Comparison of ENCODE assay signal across 10 mouse cellular contexts in genomic region chr11:43773725-43774124, GRCm38 (mm10). TPM values are rescaled to one million over a fixed set of nuclear protein-coding genes. Genes with fewer than 3 reads are reported as not detected.
DNase-seq lines count a peak whose midpoint lies in the region; ATAC-seq and TF ChIP-seq lines count a peak whose summit lies in the region.
"Had no signal": no experiment of that assay in that cellular context is flagged by ENCODE, and none has a peak within 500 bp of the region (broad histone marks: within the 10 kb centered on the region; RNA-seq: fewer than 3 reads in every experiment).

No protein-coding gene starts in this region.

- no peak for TF ChIP-seq POLR2A in kidney, adult 2 months (IDR thresholded peaks at IDR 0.05; ENCODE audit: low read depth, low read length)

- H3K27me3 ChIP-seq in kidney, adult 2 months (replicated peaks; ENCODE audit: control insufficient read depth, insufficient read depth, low read length) = 0 out of 2 replicates have a peak, but pooled peaks cover 2% of the 10 kb centered on the region

- H3K4me1 ChIP-seq in kidney, adult 2 months (ENCODE audit: control insufficient read depth, insufficient read depth, low read length) = no peaks in the 10 kb centered on the region

- TF ChIP-seq CTCF in kidney, adult 2 months (conservative IDR thresholded peaks at IDR 0.05; ENCODE audit: insufficient read depth, insufficient read length, low read depth, low read length) = no peak

- H3K4me3 ChIP-seq in kidney, adult 2 months (ENCODE audit: insufficient read depth, low read depth, low read length) = no peak overlapping the region
- H3K4me3 ChIP-seq: embryonic facial prominence, embryonic 15.5 days; limb, embryonic 12.5 days had no signal

- H3K36me3 ChIP-seq in kidney, adult 2 months (ENCODE audit: control insufficient read depth, insufficient read depth, low read length) = no peaks in the 10 kb centered on the region
- H3K36me3 ChIP-seq: embryonic facial prominence, embryonic 15.5 days; limb, embryonic 12.5 days had no signal

- WGBS in kidney, adult 2 months = 43% methylated on average over 5 of the region's 5 CpGs

- DNase-seq in embryo, embryonic 11 days = peak; percentile 28
- DNase-seq in embryo, embryonic 9.5 days (ENCODE audit: extremely low spot score) = no peak
- DNase-seq in 3T3-L1 (ENCODE audit: low read depth, low spot score) = peak; percentile 50
- peak; percentile 73 for DNase-seq in kidney, adult 2 months
- peak; percentile 58 to 70 for DNase-seq in lung, adult 18-20 months
- DNase-seq in layer of hippocampus, adult 9-11 months = no peak
- no peak for DNase-seq in thymus, postnatal 25 days

- no peak for ATAC-seq in erythroid progenitor cell, adult 5-6 weeks (replicated peaks; ENCODE audit: low FRiP score, poor library complexity, severe bottlenecking)

- no peak overlapping the region for H3K27ac ChIP-seq in kidney, adult 2 months (ENCODE audit: insufficient read depth, low read depth, low read length)
- H3K27ac ChIP-seq: embryonic facial prominence, embryonic 15.5 days; limb, embryonic 12.5 days had no signal

RNA-seq across cellular contexts. Expression of gene Ttc1, which starts 25.9 kb away (rescaled TPM):
- polyA plus RNA-seq in kidney, adult 2 months (2012; rRNA removed) = 15.3 and 15.4 TPM in 2 replicates
- total RNA-seq in erythroid progenitor cell, adult 5-6 weeks (2015; ENCODE audit: low replicate concordance) = 15.5 and 41.4 TPM in 2 replicates
- total RNA-seq in erythroid progenitor cell, adult 5-6 weeks (2017; ENCODE audit: low replicate concordance) = 11.3 and 23.1 TPM in 2 replicates

Comparison
In these comparisons a context has a peak if more than half of its experiments do, and no peak if none do; other contexts are left out.
1. DNase-seq: peak in embryo, embryonic 11 days (single experiment), 3T3-L1 (single experiment), kidney, adult 2 months (single experiment) and lung, adult 18-20 months (2 of 2); none in embryo, embryonic 9.5 days (single experiment), layer of hippocampus, adult 9-11 months (single experiment) and thymus, postnatal 25 days (single experiment).